Mouse (Mus musculus) layer of hippocampus, postnatal 10 days (tissue): Measurements from ENCODE around the gene Prr5l. TPM values are rescaled to one million over a fixed set of nuclear protein-coding genes. Genes with fewer than 3 reads are reported as not detected.

ENCODE experiments used
- DNase-seq, 2 experiments: peaks; one replicate each; pipeline ENCODE4 v3.0.0; 2021; ENCODE audit warnings: low spot score in 2 of 2
- long read RNA-seq: library from polyadenylated mRNA; stranded (forward); transcript quantifications from one replicate; pipeline ENCODE4 v2.0.0, GENCODE M21; 2023
- total RNA-seq, 2 experiments: library from RNA; stranded (reverse); gene quantifications; 2 replicates each; pipeline ENCODE4 v1.2.3; 2021

Gene Prr5l
- 1 to 10 TPM; 2.9 to 5.5 TPM for total RNA-seq
- long read RNA-seq, full-length matches to known transcripts, result 3 of 3 reads
- long read RNA-seq, partial matches to known transcripts, result 0 of 3 reads
- long read RNA-seq, other reads (novel, unspliced or antisense), result 0 of 3 reads

- DNase-seq, result no peak
Observed at GRCm38 (mm10) chr2:101882998-101883397, at the start of gene Prr5l. Gene Prr5l, minus strand, starts transcription at chr2:101883027.

- no peak for DNase-seq
Observed at GRCm38 (mm10) chr2:101932169-101932936, 49.5 kb upstream of the Prr5l start.

- no peak for DNase-seq
Observed at GRCm38 (mm10) chr2:101925591-101926188, 42.9 kb upstream of the Prr5l start.

- DNase-seq, result no peak
Observed at GRCm38 (mm10) chr2:101925183-101925582, 42.4 kb upstream of the Prr5l start.

- DNase-seq, result no peak
Observed at GRCm38 (mm10) chr2:101923181-101923580, 40.4 kb upstream of the Prr5l start.

GRCm38 (mm10) chr2:101922302-101922701, 39.5 kb upstream of the Prr5l start:
- DNase-seq, result no peak

GRCm38 (mm10) chr2:101920136-101920554, 37.3 kb upstream of the Prr5l start:
- DNase-seq, result no peak

- no peak for DNase-seq
Observed at GRCm38 (mm10) chr2:101918518-101918917, 35.7 kb upstream of the Prr5l start.

GRCm38 (mm10) chr2:101909326-101910080, 26.7 kb upstream of the Prr5l start:
- no peak for DNase-seq

- DNase-seq, result no peak
Observed at GRCm38 (mm10) chr2:101908773-101909172, 25.9 kb upstream of the Prr5l start.

- DNase-seq, result peak in 1 of 2 experiments; percentile 29
Observed at GRCm38 (mm10) chr2:101907386-101908022, 24.7 kb upstream of the Prr5l start.

GRCm38 (mm10) chr2:101906379-101906690, 23.5 kb upstream of the Prr5l start:
- no peak for DNase-seq

GRCm38 (mm10) chr2:101905534-101906378, 22.9 kb upstream of the Prr5l start:
- peak; percentile 87 to 89 for DNase-seq

GRCm38 (mm10) chr2:101902196-101902595, 19.4 kb upstream of the Prr5l start:
- DNase-seq, result no peak

- DNase-seq, result no peak
Observed at GRCm38 (mm10) chr2:101896425-101897204, 13.8 kb upstream of the Prr5l start.

- DNase-seq, result no peak
Observed at GRCm38 (mm10) chr2:101894126-101894525, 11.3 kb upstream of the Prr5l start.

GRCm38 (mm10) chr2:101891143-101891542, 8.3 kb upstream of the Prr5l start:
- DNase-seq, result no peak

- no peak for DNase-seq
Observed at GRCm38 (mm10) chr2:101888886-101889285, 6.1 kb upstream of the Prr5l start.

- peak; percentile 90 to 92 for DNase-seq
Observed at GRCm38 (mm10) chr2:101885768-101886438, 3.1 kb upstream of the Prr5l start, which contains the start of gene Commd9. Gene Commd9, plus strand, starts transcription at chr2:101886247.
